Mouse (Mus musculus) liver, embryonic 12.5 days (tissue): ENCODE data around the gene Ebi3. TPM values are rescaled to one million over a fixed set of nuclear protein-coding genes. Genes with fewer than 3 reads are reported as not detected.

Experiments
- ATAC-seq: fragments of 200-750 bp; cut with Nextera tagmentation; 2 replicates; pipeline ENCODE4 v1.8.0; 2017; ENCODE audit warnings: moderate number of reproducible peaks, mild to moderate bottlenecking, moderate library complexity
- H3K27ac ChIP-seq: fragments of 300-500 bp; sonication (generic); 2 replicates; pipeline ENCODE4 v1.5.1; 2016; ENCODE audit warnings: mild to moderate bottlenecking
- H3K27me3 ChIP-seq: fragments of 300-500 bp; sonication (generic); replicated peaks from 2 replicates; pipeline ENCODE4 v1.6.1; 2016; ENCODE audit warnings: mild to moderate bottlenecking, moderate library complexity
- H3K36me3 ChIP-seq: fragments of 300-500 bp; sonication (generic); 2 replicates; pipeline ENCODE4 v1.6.1; 2016; ENCODE audit warnings: mild to moderate bottlenecking, moderate library complexity
- H3K4me1 ChIP-seq: fragments of 300-500 bp; sonication (generic); 2 replicates; pipeline ENCODE4 v1.6.1; 2016
- H3K4me2 ChIP-seq: fragments of 300-500 bp; sonication (generic); 2 replicates; pipeline ENCODE4 v1.6.1; 2016; ENCODE audit warnings: mild to moderate bottlenecking, moderate library complexity
- H3K4me3 ChIP-seq: fragments of 300-500 bp; sonication (generic); 2 replicates; pipeline ENCODE4 v1.5.1; 2016; ENCODE audit warnings: mild to moderate bottlenecking, moderate library complexity
- H3K9ac ChIP-seq: fragments of 300-500 bp; sonication (generic); 2 replicates; pipeline ENCODE4 v1.6.1; 2016; ENCODE audit warnings: mild to moderate bottlenecking, moderate library complexity
- H3K9me3 ChIP-seq: fragments of 300-500 bp; sonication (generic); replicated peaks from 2 replicates; pipeline ENCODE4 v1.6.1; 2016; ENCODE audit warnings: mild to moderate bottlenecking, moderate library complexity
- WGBS: fragments of 180-500 bp; shearing (Covaris S2); methylation state at CpG from one replicate; pipeline ENCODE4 v1.1.7; 2016; ENCODE audit not compliant: insufficient replicate concordance; 5-methylcytosine and 5-hydroxymethylcytosine counted together
- polyA plus RNA-seq: library from polyadenylated mRNA; unstranded; fragments of >200 nt; fragmentation: Nextera tagmentation; extraction: Ambion mirVana; gene quantifications from 2 replicates; pipeline ENCODE4 v1.2.1, GENCODE M21; 2016

Gene Ebi3
- polyA plus RNA-seq, 1 experiment from 2014 or later = 5.4 TPM

DNA sequence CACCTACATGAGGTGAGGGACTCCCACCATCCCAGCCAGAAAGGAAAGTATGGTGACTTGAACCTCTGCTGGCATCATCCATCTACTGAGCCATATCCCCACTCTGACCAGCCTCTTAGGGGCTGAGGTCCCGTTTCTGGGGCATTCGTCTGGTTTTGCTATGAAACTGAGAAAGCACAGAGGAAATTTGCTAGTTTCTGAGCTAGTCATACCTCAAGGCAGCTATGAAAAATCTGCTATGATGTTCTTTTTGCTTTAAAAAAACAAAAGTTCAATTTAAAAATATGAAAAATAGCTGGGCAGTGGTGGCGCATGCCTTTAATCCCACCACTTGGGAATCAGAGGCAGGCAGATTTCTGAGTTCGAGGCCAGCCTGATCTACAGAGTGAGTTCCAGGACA, 3.8 kb upstream of the Ebi3 start:
- H3K9me3 ChIP-seq = no peaks in the 10 kb centered on the region
- 70% methylated on average over 4 of the region's 4 CpGs for WGBS
- no peak overlapping the region for H3K9ac ChIP-seq
- no peak overlapping the region for H3K4me2 ChIP-seq
- H3K4me3 ChIP-seq = no peak overlapping the region
- no peaks in the 10 kb centered on the region for H3K36me3 ChIP-seq
- no peak for ATAC-seq
- H3K4me1 ChIP-seq = peaks cover 14% of the 10 kb centered on the region
- H3K27me3 ChIP-seq = peaks cover under 1% of the 10 kb centered on the region; the same call in 1 of the 2 replicates
- no peak overlapping the region for H3K27ac ChIP-seq

DNA sequence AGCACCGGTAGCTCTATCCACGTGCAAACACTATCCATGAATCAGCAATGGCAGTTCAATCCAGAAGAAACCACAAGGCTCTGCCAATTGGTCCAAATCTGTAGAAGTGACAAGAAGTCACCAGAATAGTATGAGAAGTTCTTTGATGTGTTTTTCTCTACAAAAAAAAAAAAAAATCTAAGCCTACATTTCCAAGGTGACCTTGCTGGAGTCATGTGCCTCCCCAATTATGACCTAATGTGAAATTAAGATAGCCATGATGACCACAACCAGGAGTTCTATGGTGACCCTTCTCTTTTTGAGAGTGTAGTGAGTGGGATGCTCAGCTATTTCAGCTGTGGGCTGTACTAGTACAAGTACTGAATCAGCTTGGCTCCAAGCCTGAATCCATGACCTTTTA, 3.0 kb upstream of the Ebi3 start, which contains the start of gene Zfp119b:
Gene Zfp119b (minus strand): TSS at position 101 of the 400 bp plus-strand sequence.
- Histone ChIP-seq H3K4me2 (no peak within 1 kb of the TSS), H3K36me3 (no peaks in the 10 kb centered on the region), H3K9me3 (no peaks in the 10 kb centered on the region), H3K27me3 (peaks cover 8% of the 10 kb centered on the region), H3K4me1 (peaks cover 14% of the 10 kb centered on the region), H3K4me3 (no peak within 1 kb of the TSS), H3K9ac (no peak within 1 kb of the TSS), H3K27ac (no peak within 1 kb of the TSS)
- 77% methylated on average over 2 of the region's 2 CpGs for WGBS
- no peak for ATAC-seq

DNA sequence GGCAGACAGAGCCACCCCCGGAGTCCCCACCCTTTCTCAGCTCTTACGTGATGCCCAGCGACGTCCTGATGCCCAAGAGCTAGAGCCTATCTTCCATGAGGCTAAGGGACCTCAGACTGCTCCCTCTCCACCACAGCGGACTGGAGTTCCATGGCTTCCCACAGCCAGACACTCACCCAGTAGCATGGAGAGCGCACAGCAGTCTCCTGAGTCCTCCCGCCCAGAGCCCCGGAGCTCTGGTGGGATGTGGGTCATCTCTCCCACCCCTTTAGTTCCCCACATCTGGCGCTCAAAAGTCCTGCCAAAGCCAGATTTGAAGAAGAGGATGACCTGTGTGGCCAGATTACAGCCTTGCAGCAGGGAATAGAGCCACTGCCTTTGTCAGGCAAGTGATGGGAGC, 1.8 kb upstream of the Ebi3 start:
- Histone ChIP-seq H3K27me3 (peaks cover 20% of the 10 kb centered on the region), H3K9ac (no peak overlapping the region), H3K27ac (no peak overlapping the region), H3K36me3 (no peaks in the 10 kb centered on the region), H3K4me1 (peaks cover 10% of the 10 kb centered on the region), H3K9me3 (no peaks in the 10 kb centered on the region), H3K4me3 (no peak overlapping the region), H3K4me2 (no peak overlapping the region)
- 62% methylated on average over 9 of the region's 9 CpGs for WGBS
- no peak for ATAC-seq

DNA sequence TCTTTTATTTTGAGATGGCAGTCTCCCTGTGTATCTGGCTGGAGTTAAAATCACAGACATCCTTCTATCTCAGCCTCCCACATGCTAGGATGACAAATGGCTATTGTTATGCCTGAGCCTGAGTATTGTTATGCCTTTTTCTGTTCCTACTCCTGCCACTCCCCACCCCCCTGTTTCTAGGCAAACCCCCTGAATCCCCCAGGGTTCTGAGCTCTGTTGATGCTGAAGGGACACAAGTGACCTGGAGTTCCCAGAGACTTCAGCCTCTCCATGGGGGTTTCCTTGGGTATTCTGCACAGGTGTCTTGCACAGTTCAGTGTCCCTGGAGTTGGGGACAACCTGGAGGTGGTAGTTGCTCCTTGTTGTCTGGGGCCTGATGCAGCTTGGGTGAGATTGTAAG, 399 bp upstream of the Ebi3 start:
- no peak overlapping the region for H3K4me3 ChIP-seq
- no peaks in the 10 kb centered on the region for H3K9me3 ChIP-seq
- no peak overlapping the region for H3K4me2 ChIP-seq
- peaks cover 19% of the 10 kb centered on the region for H3K4me1 ChIP-seq
- no peak for ATAC-seq
- H3K9ac ChIP-seq = no peak overlapping the region
- no peaks in the 10 kb centered on the region for H3K36me3 ChIP-seq
- no peak overlapping the region for H3K27ac ChIP-seq
- H3K27me3 ChIP-seq = peaks cover 25% of the 10 kb centered on the region

DNA sequence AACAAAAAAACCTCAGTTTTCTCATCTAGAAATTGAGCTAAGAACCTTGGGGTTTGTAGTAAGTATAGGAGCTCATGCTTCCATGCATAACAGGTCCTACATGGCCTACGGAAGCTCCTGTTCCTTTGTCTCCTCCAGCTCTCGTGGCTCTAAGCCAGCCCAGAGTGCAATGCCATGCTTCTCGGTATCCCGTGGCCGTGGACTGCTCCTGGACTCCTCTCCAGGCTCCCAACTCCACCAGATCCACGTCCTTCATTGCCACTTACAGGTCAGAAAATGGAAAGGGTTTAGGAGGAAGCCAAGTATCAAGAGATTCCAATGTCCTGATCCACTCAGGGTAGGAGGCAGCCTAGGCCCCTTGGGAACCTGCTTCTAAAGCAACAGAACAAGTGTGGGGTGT, 1.3 kb downstream of the Ebi3 start:
- H3K36me3 ChIP-seq = no peaks in the 10 kb centered on the region
- 68% methylated on average over 6 of the region's 6 CpGs for WGBS

DNA sequence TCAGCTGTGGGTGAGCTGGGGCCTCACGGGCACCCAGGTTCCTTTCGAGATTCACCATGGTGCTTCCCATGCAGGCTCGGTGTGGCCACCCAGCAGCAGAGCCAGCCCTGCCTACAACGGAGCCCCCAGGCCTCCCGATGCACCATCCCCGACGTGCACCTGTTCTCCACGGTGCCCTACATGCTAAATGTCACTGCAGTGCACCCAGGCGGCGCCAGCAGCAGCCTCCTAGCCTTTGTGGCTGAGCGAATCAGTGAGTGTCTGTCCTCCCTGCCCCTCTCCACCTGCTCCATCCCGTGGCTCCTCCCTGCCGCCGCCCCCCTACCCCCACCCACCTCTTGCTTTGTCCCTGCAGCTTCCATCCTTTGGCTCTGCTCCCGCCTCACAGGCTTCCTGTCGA, 1.8 kb downstream of the Ebi3 start:
- H3K27me3 ChIP-seq = peaks cover 25% of the 10 kb centered on the region
- H3K9ac ChIP-seq = no peak overlapping the region
- WGBS = 42% methylated on average over 16 of the region's 16 CpGs
- H3K27ac ChIP-seq = no peak overlapping the region
- no peak overlapping the region for H3K4me3 ChIP-seq
- H3K9me3 ChIP-seq = no peaks in the 10 kb centered on the region
- no peak overlapping the region for H3K4me2 ChIP-seq
- no peaks in the 10 kb centered on the region for H3K36me3 ChIP-seq
- peaks cover 35% of the 10 kb centered on the region for H3K4me1 ChIP-seq
- no peak for ATAC-seq

More for the DNA sequence above, 1.3 kb downstream of the Ebi3 start:
- no peak overlapping the region for H3K27ac ChIP-seq
- no peak for ATAC-seq
- no peaks in the 10 kb centered on the region for H3K9me3 ChIP-seq
- H3K4me1 ChIP-seq = peaks cover 35% of the 10 kb centered on the region
- no peak overlapping the region for H3K4me3 ChIP-seq
- H3K4me2 ChIP-seq = no peak overlapping the region
- H3K9ac ChIP-seq = no peak overlapping the region
- H3K27me3 ChIP-seq = peaks cover 25% of the 10 kb centered on the region

DNA sequence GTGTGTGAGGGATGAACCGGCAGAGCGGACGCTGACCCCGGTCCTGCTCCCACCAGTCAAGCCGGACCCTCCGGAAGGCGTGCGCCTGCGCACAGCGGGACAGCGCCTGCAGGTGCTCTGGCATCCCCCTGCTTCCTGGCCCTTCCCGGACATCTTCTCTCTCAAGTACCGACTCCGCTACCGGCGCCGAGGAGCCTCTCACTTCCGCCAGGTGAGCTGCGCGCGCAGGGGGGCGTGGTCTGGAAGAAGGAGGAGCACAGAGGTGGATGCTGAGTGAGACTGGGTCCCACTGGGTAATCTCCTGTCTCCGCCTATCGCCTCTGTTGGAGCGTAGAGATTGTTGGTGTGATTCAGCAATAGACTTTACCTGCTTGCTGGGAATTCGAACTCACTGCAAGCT, 3.7 kb downstream of the Ebi3 start:
- Histone ChIP-seq H3K27me3 (peaks cover 25% of the 10 kb centered on the region), H3K27ac (no peak overlapping the region), H3K4me2 (peak overlapping the region; percentile 82), H3K9ac (peak overlapping the region; percentile 61), H3K4me3 (peak overlapping the region; percentile 64), H3K4me1 (peaks cover 51% of the 10 kb centered on the region), H3K9me3 (no peaks in the 10 kb centered on the region), H3K36me3 (peaks cover 8% of the 10 kb centered on the region)
- ATAC-seq = peak; percentile 25; the same call in 1 of the 2 replicates
- WGBS = 2% methylated on average over 26 of the region's 26 CpGs

DNA sequence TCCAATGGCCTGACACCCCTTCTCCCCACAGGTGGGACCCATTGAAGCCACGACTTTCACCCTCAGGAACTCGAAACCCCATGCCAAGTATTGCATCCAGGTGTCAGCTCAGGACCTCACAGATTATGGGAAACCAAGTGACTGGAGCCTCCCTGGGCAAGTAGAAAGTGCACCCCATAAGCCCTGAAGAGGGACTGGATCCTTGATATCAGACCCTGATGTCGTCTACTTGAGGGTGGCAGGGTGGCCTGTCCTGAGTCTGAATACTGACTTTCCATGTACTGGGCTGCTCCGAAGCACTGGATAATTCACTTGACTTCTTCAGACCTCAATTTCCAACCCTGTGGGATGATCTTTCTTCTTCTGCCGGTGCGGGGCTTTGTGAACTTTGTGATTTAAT, 4.2 kb downstream of the Ebi3 start:
- Histone ChIP-seq H3K27me3 (peaks cover 25% of the 10 kb centered on the region), H3K4me1 (peaks cover 51% of the 10 kb centered on the region), H3K9ac (peak overlapping the region; percentile 61; the same call in 1 of the 2 replicates), H3K36me3 (peaks cover 13% of the 10 kb centered on the region), H3K4me2 (peak overlapping the region; percentile 82), H3K27ac (no peak overlapping the region), H3K9me3 (no peaks in the 10 kb centered on the region), H3K4me3 (peak overlapping the region; percentile 64)
- WGBS = 38% methylated on average over 6 of the region's 6 CpGs
- no peak for ATAC-seq

DNA sequence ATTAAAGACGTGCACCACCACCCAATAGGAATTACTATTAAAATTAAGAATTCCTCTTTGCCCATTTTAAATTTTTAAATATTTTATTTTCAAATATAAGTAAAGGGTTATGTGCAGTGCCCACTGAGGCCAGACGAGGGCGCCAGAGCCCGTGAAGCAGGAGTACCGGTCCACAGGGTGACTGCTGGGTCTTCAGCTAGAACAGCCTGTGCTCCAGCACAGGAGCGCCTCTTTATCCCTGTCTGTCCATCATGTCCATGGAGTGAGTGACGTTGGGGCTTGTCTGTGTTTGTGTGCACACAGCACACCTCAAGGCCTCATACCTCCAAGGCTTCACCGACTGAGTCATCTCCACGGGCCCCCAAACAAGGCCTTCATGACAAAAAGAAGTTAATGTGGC, 4.7 kb downstream of the Ebi3 start:
- H3K4me2 ChIP-seq = no peak overlapping the region
- no peak for ATAC-seq

DNA sequence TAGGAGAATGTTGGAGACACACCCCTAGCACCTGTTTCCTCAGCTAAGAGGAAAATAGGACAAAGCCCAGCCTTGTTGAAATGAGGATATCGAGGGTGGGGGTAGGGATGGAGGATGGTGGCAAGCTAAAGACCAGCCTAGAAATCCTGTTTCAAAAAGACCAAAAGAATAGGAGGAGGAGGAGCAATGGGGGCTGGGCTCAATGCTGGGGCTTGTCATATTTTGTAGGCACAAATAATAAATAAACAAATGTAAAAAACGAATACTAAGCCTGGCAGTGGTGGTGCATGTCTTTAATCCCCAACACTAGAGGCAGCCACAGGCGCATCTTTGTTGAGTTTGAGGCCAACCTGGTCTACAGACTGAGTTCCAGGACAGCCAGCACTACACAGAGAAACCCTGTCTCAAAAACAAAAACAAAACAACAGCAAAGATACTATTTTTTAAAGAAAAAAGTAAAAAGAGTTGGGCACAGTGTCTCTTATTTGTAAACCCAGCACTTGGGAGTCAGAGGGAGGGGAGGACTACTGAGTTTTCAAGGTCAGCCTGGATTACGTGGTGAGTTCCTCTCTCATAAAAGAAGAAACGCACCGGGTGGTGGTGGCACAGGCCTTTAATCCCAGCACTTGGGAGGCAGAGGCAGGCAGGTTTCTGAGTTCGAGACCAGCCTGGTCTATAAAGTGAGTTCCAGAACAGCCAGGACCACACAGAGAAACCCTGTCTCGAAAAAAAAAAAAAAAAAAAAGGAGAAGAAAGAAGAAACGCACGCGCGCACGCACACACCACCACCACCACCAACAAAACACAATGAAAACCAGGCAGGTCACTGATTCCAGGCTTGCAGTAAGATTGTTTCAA, 5.5 kb downstream of the Ebi3 start:
- H3K9ac ChIP-seq = peak overlapping the region; percentile 69
- H3K27me3 ChIP-seq = peaks cover 25% of the 10 kb centered on the region
- H3K36me3 ChIP-seq = peaks cover 24% of the 10 kb centered on the region
- no peaks in the 10 kb centered on the region for H3K9me3 ChIP-seq
- peaks cover 51% of the 10 kb centered on the region for H3K4me1 ChIP-seq
- H3K4me3 ChIP-seq = peak overlapping the region; percentile 67
- ATAC-seq = no peak
- H3K27ac ChIP-seq = peak overlapping the region; percentile 92
- 69% methylated on average over 13 of the region's 13 CpGs for WGBS
- peak overlapping the region; percentile 83 for H3K4me2 ChIP-seq

More for the DNA sequence above, 4.7 kb downstream of the Ebi3 start:
- no peak overlapping the region for H3K9ac ChIP-seq
- H3K4me3 ChIP-seq = no peak overlapping the region
- peaks cover 25% of the 10 kb centered on the region for H3K27me3 ChIP-seq
- H3K9me3 ChIP-seq = no peaks in the 10 kb centered on the region
- peaks cover 18% of the 10 kb centered on the region for H3K36me3 ChIP-seq
- H3K4me1 ChIP-seq = peaks cover 51% of the 10 kb centered on the region
- WGBS = 17% methylated on average over 9 of the region's 9 CpGs
- no peak overlapping the region for H3K27ac ChIP-seq

DNA sequence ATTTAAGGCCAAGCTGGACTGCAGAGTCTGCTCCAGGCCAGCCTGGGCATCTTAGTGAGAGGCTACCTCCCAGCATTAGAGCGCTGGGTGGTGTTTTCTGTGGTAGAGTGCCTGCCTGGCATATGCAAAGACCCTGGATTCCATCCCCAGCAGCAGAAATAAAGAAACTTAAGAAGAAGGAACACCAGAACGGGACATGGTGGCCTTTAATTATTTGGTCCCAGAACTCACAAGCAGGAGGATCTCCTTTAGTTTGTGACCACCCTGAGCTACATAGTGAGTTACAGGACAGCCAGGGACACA, 6.1 kb downstream of the Ebi3 start:
- Histone ChIP-seq H3K27ac (peak overlapping the region; percentile 92), H3K4me3 (peak overlapping the region; percentile 67), H3K36me3 (peaks cover 30% of the 10 kb centered on the region), H3K9ac (peak overlapping the region; percentile 69), H3K27me3 (peaks cover 25% of the 10 kb centered on the region), H3K9me3 (no peaks in the 10 kb centered on the region), H3K4me1 (peaks cover 55% of the 10 kb centered on the region), H3K4me2 (peak overlapping the region; percentile 83)
- WGBS = 34% methylated on average over 2 of the region's 2 CpGs
- no peak for ATAC-seq

DNA sequence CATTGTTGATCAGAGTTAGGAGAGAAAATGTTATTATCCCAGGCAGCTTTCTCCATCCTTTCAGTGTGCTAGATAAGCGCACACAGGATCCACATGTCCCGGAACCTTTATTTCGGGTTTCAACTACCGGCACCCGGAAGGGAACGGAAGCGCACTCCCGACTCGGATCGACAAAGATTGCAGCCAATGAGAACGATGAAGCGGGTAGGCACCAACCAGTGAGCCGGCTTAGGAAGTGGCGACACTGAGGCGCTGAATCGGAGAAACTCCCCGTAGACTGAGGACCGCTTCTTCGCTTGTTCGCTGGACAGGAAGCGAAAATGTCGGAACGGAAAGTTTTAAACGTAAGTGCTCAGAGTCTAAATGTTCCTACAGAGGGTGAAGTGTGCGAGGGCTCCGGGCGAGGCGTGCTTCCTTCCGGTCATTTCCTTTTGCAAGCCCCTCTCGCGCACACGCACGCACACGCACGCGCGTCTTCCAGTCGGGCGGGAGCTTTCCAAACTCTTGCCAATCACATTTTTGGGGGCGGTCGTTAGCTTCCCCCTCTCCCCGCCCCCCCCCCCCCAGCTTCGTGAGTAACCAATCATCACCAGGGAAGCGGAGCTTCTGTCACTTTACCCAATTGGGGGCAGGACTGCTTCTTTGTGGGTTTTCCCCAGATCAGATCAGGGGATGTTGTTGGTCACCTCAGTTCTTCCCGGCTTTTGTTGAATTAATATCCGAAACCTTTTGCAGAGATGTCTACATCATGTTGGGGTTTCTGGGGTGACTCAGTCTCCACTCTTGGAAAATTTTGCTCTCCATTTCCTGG, 6.7 kb downstream of the Ebi3 start, which contains the start of gene Yju2:
Gene Yju2 (plus strand): TSS at position 182 of the 811 bp plus-strand sequence.
- Histone ChIP-seq H3K36me3 (peaks cover 36% of the 10 kb centered on the region), H3K9me3 (no peaks in the 10 kb centered on the region), H3K4me2 (peak within 1 kb of the TSS; percentile 83), H3K27me3 (peaks cover 19% of the 10 kb centered on the region), H3K4me3 (peak within 1 kb of the TSS; percentile 67), H3K27ac (peak within 1 kb of the TSS; percentile 92), H3K9ac (peak within 1 kb of the TSS; percentile 69), H3K4me1 (peaks cover 54% of the 10 kb centered on the region)
- ATAC-seq = peak; percentile 88
- WGBS = under 1% methylated on average over 46 of the region's 46 CpGs
